Mouse (Mus musculus): ENCODE measurements around the gene Ccdc167.

Ccdc167 gene

DNA sequence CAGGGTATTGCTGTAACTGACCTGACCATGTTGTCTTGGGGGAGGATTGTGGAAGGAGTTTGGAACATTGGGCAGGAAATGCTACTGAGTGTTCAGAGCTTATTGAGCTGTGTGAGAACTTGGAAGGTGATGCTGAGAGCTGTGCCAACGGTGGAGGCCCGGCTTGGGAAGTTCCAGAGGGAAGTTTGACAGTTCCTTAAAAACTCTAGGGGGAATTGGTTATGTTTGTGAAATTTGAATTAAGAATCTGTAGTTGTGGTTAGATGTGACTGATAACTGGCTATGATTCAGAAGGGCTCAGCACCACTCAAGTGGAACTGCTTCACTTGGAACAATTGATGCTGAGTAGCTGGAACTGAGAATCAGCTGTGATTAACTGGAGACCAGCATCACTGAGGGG, 45.8 kb downstream of the Ccdc167 start:
- H3K9me3 ChIP-seq (ENCODE audit: low read length), result no peaks in the 10 kb centered on the region
- peaks cover 38% of the 10 kb centered on the region for H3K4me1 ChIP-seq (replicated peaks; ENCODE audit: low read depth, low read length)
- H3K4me3 ChIP-seq (replicated peaks; ENCODE audit: low read length), result no peak overlapping the region
- peaks cover 92% of the 10 kb centered on the region for H3K36me3 ChIP-seq (ENCODE audit: insufficient read depth, low read length)
- TF ChIP-seq NANOG (IDR thresholded peaks at IDR 0.05; ENCODE audit: borderline replicate concordance, low read length) (no peak), CTCF (conservative IDR thresholded peaks at IDR 0.05; ENCODE audit: low read length) (no peak), POU5F1 (IDR thresholded peaks at IDR 0.05; ENCODE audit: borderline replicate concordance, low read length) (no peak)
- H3K27me3 ChIP-seq (ENCODE audit: insufficient read depth, low read length), result no peaks in the 10 kb centered on the region

DNA sequence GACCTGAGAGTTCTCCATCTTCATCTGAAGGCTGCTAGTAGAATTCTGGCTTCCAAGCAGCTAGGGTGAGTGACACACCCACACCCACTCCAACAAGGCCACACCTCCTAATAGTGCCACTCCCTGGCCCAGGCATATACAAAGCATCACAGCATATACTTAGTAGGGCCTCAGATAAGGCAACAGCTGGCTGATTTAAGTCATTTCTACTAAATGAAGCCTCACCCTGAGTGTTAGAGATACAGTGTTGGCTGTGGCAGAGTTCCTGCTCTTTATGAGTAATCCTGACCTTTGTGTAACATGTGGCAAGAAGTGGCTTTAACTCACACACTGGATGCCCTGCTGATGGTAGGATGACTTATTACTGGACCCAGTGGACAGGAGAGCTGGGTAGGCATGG, 46.9 kb downstream of the Ccdc167 start:
- Histone ChIP-seq H3K9me3 (ENCODE audit: low read length) (no peaks in the 10 kb centered on the region), H3K4me1 (replicated peaks; ENCODE audit: low read depth, low read length) (peaks cover 33% of the 10 kb centered on the region), H3K27me3 (ENCODE audit: insufficient read depth, low read length) (no peaks in the 10 kb centered on the region), H3K4me3 (replicated peaks; ENCODE audit: low read length) (no peak overlapping the region), H3K36me3 (ENCODE audit: insufficient read depth, low read length) (peaks cover 91% of the 10 kb centered on the region)
- no peak for TF ChIP-seq CTCF (conservative IDR thresholded peaks at IDR 0.05; ENCODE audit: low read length)
- TF ChIP-seq NANOG (IDR thresholded peaks at IDR 0.05; ENCODE audit: borderline replicate concordance, low read length), result no peak
- TF ChIP-seq POU5F1 (IDR thresholded peaks at IDR 0.05; ENCODE audit: borderline replicate concordance, low read length), result no peak

DNA sequence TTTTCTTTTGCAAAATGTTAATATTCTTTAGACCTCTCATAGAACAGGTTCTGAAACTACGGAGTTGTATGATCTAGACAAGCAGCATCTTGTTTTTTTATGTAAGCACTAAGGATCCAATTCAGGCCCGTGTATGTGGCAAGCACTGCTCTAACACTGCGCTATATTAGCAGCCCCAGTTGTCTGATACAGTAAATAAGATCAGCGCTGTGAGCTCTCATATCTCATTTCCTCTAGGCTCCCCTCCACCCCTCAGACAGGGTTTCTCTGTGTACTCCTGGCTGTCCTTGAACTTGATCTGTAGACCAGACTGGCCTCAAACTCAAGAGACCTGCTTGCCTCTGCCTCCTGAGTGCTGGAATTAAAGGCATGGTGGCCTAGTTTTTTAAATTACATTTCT, 47.8 kb downstream of the Ccdc167 start:
- Histone ChIP-seq H3K4me3 (replicated peaks; ENCODE audit: low read length) (no peak overlapping the region), H3K36me3 (ENCODE audit: insufficient read depth, low read length) (peaks cover 91% of the 10 kb centered on the region), H3K9me3 (ENCODE audit: low read length) (no peaks in the 10 kb centered on the region), H3K27me3 (ENCODE audit: insufficient read depth, low read length) (no peaks in the 10 kb centered on the region), H3K4me1 (replicated peaks; ENCODE audit: low read depth, low read length) (peaks cover 33% of the 10 kb centered on the region)
- no peak for TF ChIP-seq CTCF (conservative IDR thresholded peaks at IDR 0.05; ENCODE audit: low read length)
- no peak for TF ChIP-seq POU5F1 (IDR thresholded peaks at IDR 0.05; ENCODE audit: borderline replicate concordance, low read length)
- no peak for TF ChIP-seq NANOG (IDR thresholded peaks at IDR 0.05; ENCODE audit: borderline replicate concordance, low read length)

DNA sequence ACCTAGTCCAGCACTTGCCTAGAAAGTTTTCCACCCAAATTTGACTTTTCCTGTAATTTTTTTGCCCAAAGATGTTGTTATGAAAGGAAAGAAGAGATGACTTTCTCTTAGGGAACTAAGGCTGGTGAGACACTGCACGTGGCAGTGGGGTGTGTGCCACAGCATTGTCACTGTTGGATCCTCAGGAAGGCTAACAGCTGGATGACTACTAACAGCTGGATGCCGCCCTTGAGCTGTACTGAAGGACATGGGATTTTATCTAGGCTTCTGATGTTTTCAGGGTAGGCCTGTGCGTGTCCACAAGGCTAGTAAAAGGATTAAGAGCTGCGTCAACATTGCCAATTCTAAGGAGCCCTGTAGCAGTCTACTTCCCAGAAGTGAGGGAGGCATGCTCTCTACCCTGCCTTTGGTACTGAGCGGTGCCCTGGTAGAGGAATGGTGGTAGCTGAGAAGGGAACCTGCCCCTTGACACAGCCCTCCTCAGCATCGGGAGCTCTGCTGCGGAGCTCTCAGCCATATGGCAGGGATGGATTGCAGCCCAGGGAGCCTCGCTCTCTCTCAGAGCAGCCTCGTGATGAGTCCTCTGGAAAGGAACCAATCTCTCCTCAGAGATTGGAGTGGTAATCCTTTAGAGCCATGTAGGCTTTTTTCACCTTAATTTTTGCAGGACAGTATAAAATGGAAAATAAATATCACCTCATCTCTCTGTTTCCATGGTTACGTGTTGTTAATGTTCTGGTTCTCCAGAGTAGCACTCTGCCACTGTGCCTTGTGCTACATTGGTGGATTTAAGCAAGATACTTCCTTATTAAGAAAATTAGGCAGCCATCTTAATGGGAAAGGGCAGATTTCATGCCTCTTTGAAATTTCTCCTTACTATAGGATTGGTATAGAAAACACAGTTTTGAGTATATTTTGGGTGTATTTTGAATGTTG, 48.5 kb downstream of the Ccdc167 start:
- H3K27me3 ChIP-seq (ENCODE audit: insufficient read depth, low read length), result no peaks in the 10 kb centered on the region
- no peaks in the 10 kb centered on the region for H3K9me3 ChIP-seq (ENCODE audit: low read length)
- H3K4me3 ChIP-seq (replicated peaks; ENCODE audit: low read length), result peak overlapping the region; percentile 49
- H3K36me3 ChIP-seq (ENCODE audit: insufficient read depth, low read length), result peaks cover 91% of the 10 kb centered on the region
- TF ChIP-seq POU5F1 (IDR thresholded peaks at IDR 0.05; ENCODE audit: borderline replicate concordance, low read length), result no peak
- TF ChIP-seq NANOG (IDR thresholded peaks at IDR 0.05; ENCODE audit: borderline replicate concordance, low read length), result no peak; the same call in 1 of the 2 replicates
- peaks cover 35% of the 10 kb centered on the region for H3K4me1 ChIP-seq (replicated peaks; ENCODE audit: low read depth, low read length)

DNA sequence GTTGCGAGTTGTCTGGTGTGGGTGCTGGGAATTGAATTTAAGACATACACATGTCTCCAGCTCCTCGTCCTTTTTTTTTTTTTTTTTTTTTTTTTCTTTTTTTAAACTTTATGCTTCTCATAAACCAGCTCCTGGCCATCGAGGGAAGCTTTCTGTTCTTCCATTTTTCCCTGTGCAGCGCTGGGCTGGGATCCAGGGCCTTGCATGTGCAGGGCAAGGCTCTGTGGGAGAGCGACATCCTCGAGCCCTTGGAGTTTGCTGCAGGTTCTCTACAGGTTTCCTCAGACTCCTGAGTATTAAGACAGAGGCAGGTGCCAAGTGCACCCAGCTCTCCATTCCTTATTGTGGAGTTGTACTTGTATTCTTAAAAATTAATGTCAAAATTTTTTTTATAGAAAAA, 54.7 kb downstream of the Ccdc167 start:
- no peaks in the 10 kb centered on the region for H3K27me3 ChIP-seq (ENCODE audit: insufficient read depth, low read length)
- TF ChIP-seq NANOG (IDR thresholded peaks at IDR 0.05; ENCODE audit: borderline replicate concordance, low read length) (no peak), CTCF (conservative IDR thresholded peaks at IDR 0.05; ENCODE audit: low read length) (no peak), POU5F1 (IDR thresholded peaks at IDR 0.05; ENCODE audit: borderline replicate concordance, low read length) (no peak)
- no peak overlapping the region for H3K4me3 ChIP-seq (replicated peaks; ENCODE audit: low read length)
- H3K9me3 ChIP-seq (ENCODE audit: low read length), result no peaks in the 10 kb centered on the region
- peaks cover 46% of the 10 kb centered on the region for H3K36me3 ChIP-seq (ENCODE audit: insufficient read depth, low read length)
- H3K4me1 ChIP-seq (replicated peaks; ENCODE audit: low read depth, low read length), result peaks cover 25% of the 10 kb centered on the region

DNA sequence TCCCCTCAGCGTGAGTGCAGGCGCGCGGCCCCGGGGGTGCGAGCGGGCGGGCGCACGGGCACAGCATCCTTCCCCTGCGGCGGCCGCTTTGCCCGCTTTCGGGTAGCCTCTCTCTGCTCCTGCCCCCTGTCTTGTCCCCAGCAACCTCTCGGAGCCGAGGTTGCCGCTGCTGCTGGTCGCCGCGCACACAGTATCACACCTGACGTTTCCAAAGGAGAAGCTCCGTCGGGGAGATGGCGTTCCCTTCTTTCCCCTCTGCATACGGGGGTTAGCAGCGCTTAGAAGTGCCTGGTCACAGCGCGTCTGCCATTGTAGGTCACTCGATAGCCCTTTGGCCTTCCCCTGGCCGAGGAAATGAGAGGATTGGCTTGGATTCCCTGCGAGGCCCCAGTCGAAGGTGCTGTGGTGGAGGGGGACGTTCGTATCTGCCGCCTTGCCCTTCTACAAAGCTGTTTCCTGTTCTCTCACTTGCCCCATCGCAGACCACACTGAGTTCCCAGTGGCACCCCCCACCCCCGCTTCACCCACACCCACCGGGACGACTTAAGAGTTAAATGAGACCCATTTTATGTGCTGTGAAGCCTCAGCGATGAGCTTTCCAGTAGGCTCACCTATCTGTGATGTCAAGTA, 56.0 kb downstream of the Ccdc167 start:
- peaks cover 23% of the 10 kb centered on the region for H3K4me1 ChIP-seq (replicated peaks; ENCODE audit: low read depth, low read length)
- H3K9me3 ChIP-seq (ENCODE audit: low read length), result no peaks in the 10 kb centered on the region
- H3K36me3 ChIP-seq (ENCODE audit: insufficient read depth, low read length), result peaks cover 34% of the 10 kb centered on the region
- peak overlapping the region; percentile 94 for H3K4me3 ChIP-seq (replicated peaks; ENCODE audit: low read length)
- TF ChIP-seq CTCF (conservative IDR thresholded peaks at IDR 0.05; ENCODE audit: low read length) (no peak), POU5F1 (IDR thresholded peaks at IDR 0.05; ENCODE audit: borderline replicate concordance, low read length) (no peak), NANOG (IDR thresholded peaks at IDR 0.05; ENCODE audit: borderline replicate concordance, low read length) (no peak)
- H3K27me3 ChIP-seq (ENCODE audit: insufficient read depth, low read length), result no peaks in the 10 kb centered on the region

DNA sequence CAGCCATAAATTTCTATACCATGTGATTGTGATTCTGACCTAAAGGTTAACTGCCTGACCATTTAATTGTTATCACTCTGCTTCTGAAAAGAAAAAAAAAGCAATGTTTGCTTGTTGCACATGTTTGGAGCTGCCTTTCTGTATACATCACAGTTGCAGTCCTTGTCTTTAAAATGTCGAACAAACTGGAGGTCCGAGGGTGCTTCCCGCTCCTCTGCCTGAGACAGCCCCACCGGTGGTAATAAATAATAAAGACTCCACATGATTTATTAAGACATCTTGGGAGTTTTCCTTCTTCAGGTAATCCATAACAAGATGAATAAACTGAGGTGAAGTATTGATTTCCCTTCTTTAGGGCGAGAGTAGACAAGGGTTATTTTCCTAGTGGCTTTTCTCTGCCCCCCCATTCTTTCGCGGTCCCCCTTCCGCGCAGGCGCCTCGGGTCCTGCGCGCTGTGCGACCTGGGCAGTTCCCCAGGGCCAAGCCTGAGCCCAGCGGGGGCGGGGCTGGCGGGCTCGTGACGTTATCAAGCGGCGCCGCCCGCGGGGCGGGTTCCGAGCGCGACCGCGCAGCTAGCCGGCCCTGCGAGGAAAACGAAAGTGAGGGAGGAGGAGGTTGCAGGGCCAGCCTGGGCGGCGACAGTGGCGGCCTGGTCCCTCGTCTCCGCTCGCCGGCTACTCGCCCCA, 56.6 kb downstream of the Ccdc167 start, which contains the start of gene Cmtr1:
Gene Cmtr1 (plus strand): TSS at position 520 of the 686 bp plus-strand sequence.
- Histone ChIP-seq H3K4me3 (replicated peaks; ENCODE audit: low read length) (peak within 1 kb of the TSS; percentile 94), H3K9me3 (ENCODE audit: low read length) (no peaks in the 10 kb centered on the region), H3K36me3 (ENCODE audit: insufficient read depth, low read length) (peaks cover 28% of the 10 kb centered on the region), H3K27me3 (ENCODE audit: insufficient read depth, low read length) (no peaks in the 10 kb centered on the region), H3K4me1 (replicated peaks; ENCODE audit: low read depth, low read length) (peaks cover 23% of the 10 kb centered on the region)
- TF ChIP-seq CTCF (conservative IDR thresholded peaks at IDR 0.05; ENCODE audit: low read length), result no peak
- TF ChIP-seq NANOG (IDR thresholded peaks at IDR 0.05; ENCODE audit: borderline replicate concordance, low read length), result no peak
- TF ChIP-seq POU5F1 (IDR thresholded peaks at IDR 0.05; ENCODE audit: borderline replicate concordance, low read length), result no peak

DNA sequence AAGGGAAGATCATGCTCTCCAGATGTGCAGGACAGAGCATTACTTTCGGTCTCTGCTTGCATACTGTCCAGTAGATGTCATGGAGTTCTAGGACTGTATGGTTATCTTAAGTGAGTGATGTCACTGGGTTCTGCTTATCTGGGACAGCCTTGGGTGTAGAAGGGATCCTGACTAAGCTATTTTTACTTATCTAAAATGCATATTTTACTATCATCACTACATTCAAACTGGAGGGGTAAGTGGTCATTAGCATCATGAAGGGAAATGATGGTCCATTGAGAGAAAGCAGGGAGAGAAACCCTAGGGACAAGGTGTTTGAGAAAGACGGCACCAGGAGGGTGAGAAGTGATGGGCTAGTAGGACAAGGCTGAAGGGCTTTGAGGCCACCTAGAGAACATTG, 58.6 kb downstream of the Ccdc167 start:
- peaks cover 9% of the 10 kb centered on the region for H3K36me3 ChIP-seq (ENCODE audit: insufficient read depth, low read length)

More for the DNA sequence above, 58.6 kb downstream of the Ccdc167 start:
- no peaks in the 10 kb centered on the region for H3K9me3 ChIP-seq (ENCODE audit: low read length)
- H3K4me3 ChIP-seq (replicated peaks; ENCODE audit: low read length), result no peak overlapping the region
- peaks cover 20% of the 10 kb centered on the region for H3K4me1 ChIP-seq (replicated peaks; ENCODE audit: low read depth, low read length)
- H3K27me3 ChIP-seq (ENCODE audit: insufficient read depth, low read length), result no peaks in the 10 kb centered on the region
- TF ChIP-seq POU5F1 (IDR thresholded peaks at IDR 0.05; ENCODE audit: borderline replicate concordance, low read length) (no peak), CTCF (conservative IDR thresholded peaks at IDR 0.05; ENCODE audit: low read length) (no peak), NANOG (IDR thresholded peaks at IDR 0.05; ENCODE audit: borderline replicate concordance, low read length) (no peak)

Data from E14TG2a.4 (cell line).